Mouse (Mus musculus) kidney, embryonic 14.5 days (tissue): ENCODE results near the gene Gm13275. TPM values are rescaled to one million over a fixed set of nuclear protein-coding genes. Genes with fewer than 3 reads are reported as not detected.

Source experiments
- polyA plus RNA-seq: library from polyadenylated mRNA; unstranded; fragments of >200 nt; fragmentation: Nextera tagmentation; extraction: Ambion mirVana; gene quantifications from 2 replicates; pipeline ENCODE4 v1.2.1, GENCODE M21; 2014

Gm13275 gene
- polyA plus RNA-seq, 1 experiment from 2014 or later, result not detected

Other genes starting within 250 kb of the Gm13275 start
- gene Ifna15, start 236.2 kb upstream of the Gm13275 start, polyA plus RNA-seq, result not detected in 2 replicates
- gene Ifna14, start 222.7 kb upstream of the Gm13275 start, polyA plus RNA-seq, result not detected in 2 replicates
- gene Ifna9, start 202.1 kb upstream of the Gm13275 start, polyA plus RNA-seq, result not detected in 2 replicates
- gene Ifna12, start 191.1 kb upstream of the Gm13275 start, polyA plus RNA-seq, result not detected in 2 replicates
- gene C87499, start 160.1 kb upstream of the Gm13275 start, polyA plus RNA-seq, result not detected in 2 replicates
- gene Ifna13, start 150.0 kb upstream of the Gm13275 start, polyA plus RNA-seq, result not detected in 2 replicates
- not detected in 2 replicates for gene Ifna16, start 117.6 kb upstream of the Gm13275 start, polyA plus RNA-seq
- not detected in 2 replicates for gene Ifna2, start 110.6 kb upstream of the Gm13275 start, polyA plus RNA-seq
- gene Ifnab, start 103.1 kb upstream of the Gm13275 start, polyA plus RNA-seq, result not detected in 2 replicates
- gene Gm26566, start 72.7 kb upstream of the Gm13275 start, polyA plus RNA-seq, result 0.31 and 0.81 TPM in 2 replicates
- 86.2 and 120 TPM in 2 replicates for gene Klhl9, start 72.0 kb upstream of the Gm13275 start, polyA plus RNA-seq
- not detected in 2 replicates for gene Gm13271, start 39.6 kb upstream of the Gm13275 start, polyA plus RNA-seq
- 0.30 and 0.47 TPM in 2 replicates for gene Gm13283, start 34.4 kb upstream of the Gm13275 start, polyA plus RNA-seq
- gene Gm13290, start 20.7 kb upstream of the Gm13275 start, polyA plus RNA-seq, result 0.51 and 0.92 TPM in 2 replicates
- not detected in 2 replicates for gene Gm13289, start 17.6 kb upstream of the Gm13275 start, polyA plus RNA-seq
- gene Gm13272, start 14.6 kb upstream of the Gm13275 start, polyA plus RNA-seq, result not detected in 2 replicates
- 0.19 TPM in 1 of 2 replicates, not detected in the other for gene Ifnz, start 12.4 kb upstream of the Gm13275 start, polyA plus RNA-seq
- not detected in 2 replicates for gene Gm13276, start 8.8 kb upstream of the Gm13275 start, polyA plus RNA-seq
- not detected in 2 replicates for gene Gm13277, start 5.9 kb upstream of the Gm13275 start, polyA plus RNA-seq
- not detected in 2 replicates for gene Gm13278, start 2.9 kb upstream of the Gm13275 start, polyA plus RNA-seq
- not detected in 2 replicates for gene Gm13279, start 2.9 kb downstream of the Gm13275 start, polyA plus RNA-seq
- 0.19 and 0.69 TPM in 2 replicates for gene Gm13285, start 5.2 kb downstream of the Gm13275 start, polyA plus RNA-seq
- gene Gm13287, start 8.8 kb downstream of the Gm13275 start, polyA plus RNA-seq, result not detected in 2 replicates
- not detected in 2 replicates for gene Gm13288, start 11.0 kb downstream of the Gm13275 start, polyA plus RNA-seq
- gene Ifna7, start 21.7 kb downstream of the Gm13275 start, polyA plus RNA-seq, result not detected in 2 replicates
- not detected in 2 replicates for gene Ifna11, start 25.5 kb downstream of the Gm13275 start, polyA plus RNA-seq
- not detected in 2 replicates for gene Ifna6, start 32.9 kb downstream of the Gm13275 start, polyA plus RNA-seq
- not detected in 2 replicates for gene Ifna5, start 41.0 kb downstream of the Gm13275 start, polyA plus RNA-seq
- gene Ifna4, start 47.4 kb downstream of the Gm13275 start, polyA plus RNA-seq, result not detected in 2 replicates
- gene Ifna1, start 55.6 kb downstream of the Gm13275 start, polyA plus RNA-seq, result not detected in 2 replicates
- not detected in 2 replicates for gene Ifne, start 85.7 kb downstream of the Gm13275 start, polyA plus RNA-seq